Mouse (Mus musculus) hindbrain, embryonic 16.5 days (tissue): ENCODE data around the gene Spert. TPM values are rescaled to one million over a fixed set of nuclear protein-coding genes. Genes with fewer than 3 reads are reported as not detected.

ENCODE experiments used
- ATAC-seq: fragments of 200-750 bp; cut with Nextera tagmentation; 2 replicates; pipeline ENCODE4 v1.8.0; 2017; ENCODE audit warnings: moderate TSS enrichment, moderate library complexity
- H3K27ac ChIP-seq: fragments of 300-500 bp; sonication (generic); 2 replicates; pipeline ENCODE4 v1.5.1; 2014; ENCODE audit warnings: low read depth, mild to moderate bottlenecking, control low read depth, low read length, moderate library complexity
- H3K27me3 ChIP-seq: fragments of 300-500 bp; sonication (generic); replicated peaks from 2 replicates; pipeline ENCODE4 v1.6.1; 2014; ENCODE audit warnings: low read length; ENCODE audit not compliant: control insufficient read depth, insufficient read depth
- H3K36me3 ChIP-seq: fragments of 300-500 bp; sonication (generic); 2 replicates; pipeline ENCODE4 v1.6.1; 2014; ENCODE audit warnings: mild to moderate bottlenecking, low read length, moderate library complexity, mixed read lengths; ENCODE audit not compliant: control insufficient read depth, insufficient read depth
- H3K4me1 ChIP-seq: fragments of 300-500 bp; sonication (generic); 2 replicates; pipeline ENCODE4 v1.6.1; 2014; ENCODE audit warnings: low read depth, low read length; ENCODE audit not compliant: control insufficient read depth, insufficient read depth
- H3K4me2 ChIP-seq: fragments of 300-500 bp; sonication (generic); 2 replicates; pipeline ENCODE4 v1.6.1; 2014; ENCODE audit warnings: mild to moderate bottlenecking, low read length, control low read depth, moderate library complexity
- H3K4me3 ChIP-seq: fragments of 300-500 bp; sonication (generic); 2 replicates; pipeline ENCODE4 v1.5.1; 2014; ENCODE audit warnings: mild to moderate bottlenecking, low read length, control low read depth, moderate library complexity
- H3K9ac ChIP-seq: fragments of 300-500 bp; sonication (generic); 2 replicates; pipeline ENCODE4 v1.6.1; 2014; ENCODE audit warnings: low read depth, mild to moderate bottlenecking, control low read depth, low read length, moderate library complexity
- H3K9me3 ChIP-seq: fragments of 300-500 bp; sonication (generic); 2 replicates; pipeline ENCODE4 v1.6.1; 2014; ENCODE audit warnings: mild to moderate bottlenecking, low read length, moderate library complexity; ENCODE audit not compliant: control insufficient read depth
- WGBS: fragments of 180-500 bp; shearing (Covaris S2); extraction: QIAGEN DNeasy Blood & Tissue Kit; methylation state at CpG from one replicate; pipeline ENCODE4 v1.1.7; 2014; 5-methylcytosine and 5-hydroxymethylcytosine counted together
- polyA plus RNA-seq: library from polyadenylated mRNA; unstranded; fragments of >200 nt; fragmentation: Nextera tagmentation; extraction: Ambion mirVana; gene quantifications from 2 replicates; pipeline ENCODE4 v1.2.1, GENCODE M21; 2015

The Spert gene
- polyA plus RNA-seq, 1 experiment from 2014 or later = not detected

DNA sequence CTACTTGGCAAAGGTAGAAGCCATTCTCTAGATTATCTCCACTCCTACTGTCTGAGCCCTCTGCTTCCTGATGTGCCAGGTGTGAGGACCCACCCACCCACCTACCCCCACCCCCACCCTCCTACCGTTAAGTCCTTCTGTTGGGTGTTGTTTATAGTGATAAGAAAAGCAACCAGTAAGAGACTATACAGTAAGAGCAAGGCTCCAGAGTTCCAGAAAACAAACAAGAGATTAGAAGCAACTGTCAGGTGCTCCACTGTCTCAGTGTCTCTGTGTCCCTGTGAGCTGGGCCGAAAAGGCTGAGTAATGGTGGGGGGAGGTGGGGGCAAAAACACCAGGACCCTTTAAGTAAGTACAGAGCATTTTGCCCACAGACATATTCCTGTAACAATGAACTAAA is 53.7 kb downstream of the Spert start:
- H3K4me1 ChIP-seq = peaks cover 14% of the 10 kb centered on the region
- no peak overlapping the region for H3K4me2 ChIP-seq
- WGBS = 60% methylated on average over 2 of the region's 2 CpGs
- no peaks in the 10 kb centered on the region for H3K36me3 ChIP-seq
- no peaks in the 10 kb centered on the region for H3K9me3 ChIP-seq
- H3K27me3 ChIP-seq = no peaks in the 10 kb centered on the region
- H3K4me3 ChIP-seq = no peak overlapping the region
- H3K9ac ChIP-seq = no peak overlapping the region
- no peak overlapping the region for H3K27ac ChIP-seq
- ATAC-seq = no peak

Other genes with a start within 250 kb of the Spert start
- 2.9 and 5.2 TPM in 2 replicates for gene Siah3, start 137.1 kb downstream of the Spert start, polyA plus RNA-seq
- not detected in 2 replicates for gene Erich6b, start 49.1 kb upstream of the Spert start, polyA plus RNA-seq
- 15.8 and 18.3 TPM in 2 replicates for gene Cog3, start 161.4 kb upstream of the Spert start, polyA plus RNA-seq
- 8.2 and 8.6 TPM in 2 replicates for gene Slc25a30, start 193.9 kb upstream of the Spert start, polyA plus RNA-seq